Mouse (Mus musculus) hindbrain, embryonic 15.5 days (tissue): Measurements from ENCODE around the gene Ranbp3. TPM values are rescaled to one million over a fixed set of nuclear protein-coding genes. Genes with fewer than 3 reads are reported as not detected.

ENCODE experiments used
- ATAC-seq: fragments of 200-750 bp; cut with Nextera tagmentation; 2 replicates; pipeline ENCODE4 v1.8.0; 2017; ENCODE audit warnings: low read depth, moderate number of reproducible peaks, moderate TSS enrichment; ENCODE audit not compliant: low FRiP score
- H3K27ac ChIP-seq: fragments of 300-500 bp; sonication (generic); replicated peaks from 2 replicates; pipeline ENCODE4 v1.5.1; 2015; ENCODE audit warnings: mild to moderate bottlenecking, inconsistent platforms
- H3K27me3 ChIP-seq: fragments of 300-500 bp; sonication (generic); 2 replicates; pipeline ENCODE4 v1.6.1; 2015; ENCODE audit warnings: control low read depth, inconsistent platforms
- H3K36me3 ChIP-seq: fragments of 300-500 bp; sonication (generic); 2 replicates; pipeline ENCODE4 v1.6.1; 2015; ENCODE audit warnings: control low read depth, inconsistent platforms
- H3K4me1 ChIP-seq: fragments of 300-500 bp; sonication (generic); replicated peaks from 2 replicates; pipeline ENCODE4 v1.6.1; 2015; ENCODE audit warnings: control low read depth, inconsistent platforms
- H3K4me2 ChIP-seq: fragments of 300-500 bp; sonication (generic); 2 replicates; pipeline ENCODE4 v1.6.1; 2015; ENCODE audit warnings: moderate library complexity, mild to moderate bottlenecking, inconsistent platforms
- H3K4me3 ChIP-seq: fragments of 300-500 bp; sonication (generic); 2 replicates; pipeline ENCODE4 v1.5.1; 2015; ENCODE audit warnings: mild to moderate bottlenecking, inconsistent platforms
- H3K9ac ChIP-seq: fragments of 300-500 bp; sonication (generic); 2 replicates; pipeline ENCODE4 v1.6.1; 2015; ENCODE audit warnings: inconsistent platforms
- H3K9me3 ChIP-seq: fragments of 300-500 bp; sonication (generic); 2 replicates; pipeline ENCODE4 v1.6.1; 2016; ENCODE audit warnings: control low read depth, inconsistent platforms
- WGBS: fragments of 180-500 bp; shearing (Covaris S2); methylation state at CpG from one replicate; pipeline ENCODE4 v1.1.7; 2015; 5-methylcytosine and 5-hydroxymethylcytosine counted together
- polyA plus RNA-seq: library from polyadenylated mRNA; unstranded; fragments of >200 nt; fragmentation: Nextera tagmentation; extraction: Ambion mirVana; gene quantifications from 2 replicates; pipeline ENCODE4 v1.2.1, GENCODE M21; 2015

The Ranbp3 gene
- polyA plus RNA-seq, 1 experiment from 2014 or later, result 107 TPM

DNA sequence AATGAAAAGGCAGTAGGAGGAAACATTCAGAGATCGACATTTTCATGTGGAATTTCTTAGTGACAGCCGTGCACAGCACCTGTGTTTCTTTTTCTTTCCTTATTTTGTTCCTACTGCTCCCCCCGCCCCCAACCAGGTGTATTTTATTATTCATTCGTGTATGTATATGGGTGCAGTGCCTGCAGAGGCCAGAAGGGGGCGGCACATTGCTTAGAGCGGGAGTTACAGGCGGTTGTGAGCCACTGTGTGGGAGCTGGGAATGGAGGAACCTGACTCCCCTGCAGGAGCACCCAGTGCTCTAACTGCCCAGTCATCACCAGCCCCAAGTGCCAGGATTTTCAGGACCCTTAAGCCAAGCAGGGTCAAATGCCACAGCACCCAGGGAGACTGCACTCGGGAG lies 63.4 kb downstream of the Ranbp3 start:
- no peak for ATAC-seq
- H3K4me3 ChIP-seq, result no peak overlapping the region
- no peak overlapping the region for H3K9ac ChIP-seq
- no peaks in the 10 kb centered on the region for H3K36me3 ChIP-seq
- no peaks in the 10 kb centered on the region for H3K4me1 ChIP-seq
- no peaks in the 10 kb centered on the region for H3K27me3 ChIP-seq
- WGBS, result 40% methylated on average over 8 of the region's 8 CpGs
- no peaks in the 10 kb centered on the region for H3K9me3 ChIP-seq
- no peak overlapping the region for H3K4me2 ChIP-seq
- H3K27ac ChIP-seq, result no peak overlapping the region

- H3K4me2 ChIP-seq, result no peak overlapping the region
- no peaks in the 10 kb centered on the region for H3K36me3 ChIP-seq
- no peaks in the 10 kb centered on the region for H3K4me1 ChIP-seq
- no peak overlapping the region for H3K9ac ChIP-seq
- ATAC-seq, result no peak
- no peaks in the 10 kb centered on the region for H3K9me3 ChIP-seq
- no peak overlapping the region for H3K27ac ChIP-seq
- 81% methylated on average over 10 of the region's 10 CpGs for WGBS
- no peak overlapping the region for H3K4me3 ChIP-seq
- no peaks in the 10 kb centered on the region for H3K27me3 ChIP-seq
These were observed 65.1 kb downstream of the Ranbp3 start for GRCm38 (mm10) chr17:56738221-56738620.

DNA sequence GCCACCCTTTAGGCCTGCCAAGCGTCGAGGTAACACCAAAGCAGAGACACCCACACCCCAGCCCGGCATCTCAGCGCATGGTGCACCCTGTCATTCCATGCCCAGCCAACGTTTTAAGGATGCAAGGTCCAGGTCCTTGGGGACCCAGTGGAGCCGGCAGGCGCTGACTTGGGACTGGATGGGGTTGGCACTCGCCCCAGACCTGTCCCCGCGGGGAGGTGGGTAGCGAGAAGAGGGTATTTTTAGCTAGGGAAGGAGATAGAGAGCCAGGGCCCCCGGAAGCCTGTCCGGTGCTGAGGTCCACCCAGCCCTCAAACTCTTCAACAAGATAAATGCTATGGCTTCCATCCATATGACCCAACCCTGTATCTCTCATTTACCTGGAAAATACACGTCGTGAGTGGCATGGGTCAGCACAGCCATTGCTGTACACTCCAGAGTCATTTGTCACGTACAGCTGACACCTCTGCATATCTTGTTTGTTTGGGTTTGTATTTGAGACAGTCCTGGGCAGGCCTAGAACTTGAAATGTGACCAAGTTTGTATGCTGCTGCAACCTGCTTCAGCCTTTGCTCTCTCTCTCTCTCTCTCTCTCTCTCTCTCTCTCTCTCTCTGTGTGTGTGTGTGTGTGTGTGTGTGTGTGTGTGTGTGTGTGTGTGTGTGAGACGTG lies 67.2 kb downstream of the Ranbp3 start:
- H3K27ac ChIP-seq, result no peak overlapping the region
- H3K4me3 ChIP-seq, result no peak overlapping the region
- H3K9me3 ChIP-seq, result no peaks in the 10 kb centered on the region
- no peak overlapping the region for H3K9ac ChIP-seq
- no peaks in the 10 kb centered on the region for H3K27me3 ChIP-seq
- 83% methylated on average over 16 of the region's 17 CpGs for WGBS
- no peak for ATAC-seq
- H3K4me2 ChIP-seq, result no peak overlapping the region
- H3K36me3 ChIP-seq, result no peaks in the 10 kb centered on the region
- H3K4me1 ChIP-seq, result no peaks in the 10 kb centered on the region

DNA sequence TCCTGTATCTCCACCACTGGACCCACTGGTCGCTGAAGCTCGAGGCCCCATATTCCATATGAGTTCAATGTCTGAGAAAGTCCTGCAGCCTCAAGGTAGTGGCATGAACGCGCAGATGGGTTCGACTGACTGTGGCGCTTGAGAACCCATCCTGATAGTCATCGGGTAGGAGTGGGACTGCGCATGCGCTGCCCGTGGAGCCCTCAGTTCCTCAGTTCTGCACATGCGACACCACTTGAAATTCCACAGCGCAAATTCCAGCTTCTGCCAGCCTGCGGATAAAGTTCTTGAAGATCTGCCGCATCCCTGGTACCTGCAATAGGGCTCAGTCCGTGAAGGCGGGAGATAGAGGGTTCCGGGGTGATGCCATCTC lies 67.7 kb downstream of the Ranbp3 start:
- Histone ChIP-seq H3K9ac (no peak overlapping the region), H3K4me1 (no peaks in the 10 kb centered on the region), H3K4me2 (no peak overlapping the region), H3K27ac (no peak overlapping the region), H3K9me3 (no peaks in the 10 kb centered on the region), H3K4me3 (no peak overlapping the region), H3K27me3 (no peaks in the 10 kb centered on the region), H3K36me3 (no peaks in the 10 kb centered on the region)
- no peak for ATAC-seq
- WGBS, result 80% methylated on average over 17 of the region's 17 CpGs

DNA sequence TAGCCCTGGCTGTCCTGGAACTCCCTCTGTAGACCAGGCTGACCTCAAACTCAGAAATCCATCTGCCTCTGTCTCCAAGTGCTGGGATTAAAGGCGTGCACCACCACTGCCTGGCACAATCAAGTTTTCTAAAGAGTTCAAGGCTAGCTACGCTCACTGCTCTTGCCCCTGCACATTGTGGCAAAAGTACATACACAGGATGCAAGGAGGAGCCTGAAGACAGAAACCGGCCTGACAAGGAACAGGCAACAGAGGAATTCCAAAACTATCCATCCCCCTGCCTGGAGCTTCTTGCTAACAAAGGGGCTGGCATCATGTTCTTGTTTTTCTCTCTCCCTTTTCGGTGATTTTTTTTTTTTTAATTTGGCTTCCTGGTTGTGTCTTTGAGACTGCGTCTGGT lies 71.1 kb downstream of the Ranbp3 start:
- Histone ChIP-seq H3K4me2 (no peak overlapping the region), H3K4me1 (no peaks in the 10 kb centered on the region), H3K4me3 (no peak overlapping the region), H3K27me3 (no peaks in the 10 kb centered on the region), H3K36me3 (no peaks in the 10 kb centered on the region), H3K9me3 (no peaks in the 10 kb centered on the region), H3K27ac (no peak overlapping the region), H3K9ac (no peak overlapping the region)
- ATAC-seq, result no peak
- 69% methylated on average over 5 of the region's 5 CpGs for WGBS

GRCm38 (mm10) chr17:56751404-56752072 lies 78.4 kb downstream of the Ranbp3 start:
- peak; percentile 82 for ATAC-seq
- Histone ChIP-seq H3K9ac (no peak overlapping the region), H3K4me1 (0 out of 2 replicates have a peak, but pooled peaks cover 2% of the 10 kb centered on the region), H3K4me2 (peak overlapping the region; percentile 55), H3K36me3 (no peaks in the 10 kb centered on the region), H3K4me3 (peak overlapping the region; percentile 38), H3K9me3 (no peaks in the 10 kb centered on the region), H3K27ac (no peak overlapping the region), H3K27me3 (peaks cover 63% of the 10 kb centered on the region)
- whole genome bisulfite sequencing, result 20% methylated on average over 70 of the region's 71 CpGs

DNA sequence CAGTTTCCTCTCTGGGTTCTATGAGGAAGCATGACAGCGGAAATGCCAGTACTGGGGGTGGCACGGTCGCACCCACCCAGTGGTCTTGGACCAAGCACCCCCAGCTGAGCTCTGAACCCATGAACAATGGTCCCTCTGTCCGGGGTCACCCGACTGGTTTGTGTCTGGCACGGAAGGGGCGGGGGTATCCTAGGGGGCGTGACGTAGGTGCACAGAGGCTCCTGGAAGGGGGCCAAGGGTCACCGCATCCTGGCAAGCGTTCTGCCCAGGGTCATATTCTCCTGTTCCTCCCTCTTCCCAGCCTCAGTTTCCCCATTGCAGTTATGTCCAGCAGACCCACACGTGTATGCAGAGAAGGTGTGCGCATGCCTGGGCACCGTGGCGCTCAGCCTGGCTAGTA lies 80.4 kb downstream of the Ranbp3 start:
- Histone ChIP-seq H3K9ac (no peak overlapping the region), H3K27ac (no peak overlapping the region), H3K4me1 (peaks cover 14% of the 10 kb centered on the region), H3K36me3 (no peaks in the 10 kb centered on the region), H3K27me3 (peaks cover 82% of the 10 kb centered on the region), H3K9me3 (no peaks in the 10 kb centered on the region), H3K4me3 (no peak overlapping the region), H3K4me2 (no peak overlapping the region)
- ATAC-seq, result no peak
- 24% methylated on average over 15 of the region's 15 CpGs for WGBS

DNA sequence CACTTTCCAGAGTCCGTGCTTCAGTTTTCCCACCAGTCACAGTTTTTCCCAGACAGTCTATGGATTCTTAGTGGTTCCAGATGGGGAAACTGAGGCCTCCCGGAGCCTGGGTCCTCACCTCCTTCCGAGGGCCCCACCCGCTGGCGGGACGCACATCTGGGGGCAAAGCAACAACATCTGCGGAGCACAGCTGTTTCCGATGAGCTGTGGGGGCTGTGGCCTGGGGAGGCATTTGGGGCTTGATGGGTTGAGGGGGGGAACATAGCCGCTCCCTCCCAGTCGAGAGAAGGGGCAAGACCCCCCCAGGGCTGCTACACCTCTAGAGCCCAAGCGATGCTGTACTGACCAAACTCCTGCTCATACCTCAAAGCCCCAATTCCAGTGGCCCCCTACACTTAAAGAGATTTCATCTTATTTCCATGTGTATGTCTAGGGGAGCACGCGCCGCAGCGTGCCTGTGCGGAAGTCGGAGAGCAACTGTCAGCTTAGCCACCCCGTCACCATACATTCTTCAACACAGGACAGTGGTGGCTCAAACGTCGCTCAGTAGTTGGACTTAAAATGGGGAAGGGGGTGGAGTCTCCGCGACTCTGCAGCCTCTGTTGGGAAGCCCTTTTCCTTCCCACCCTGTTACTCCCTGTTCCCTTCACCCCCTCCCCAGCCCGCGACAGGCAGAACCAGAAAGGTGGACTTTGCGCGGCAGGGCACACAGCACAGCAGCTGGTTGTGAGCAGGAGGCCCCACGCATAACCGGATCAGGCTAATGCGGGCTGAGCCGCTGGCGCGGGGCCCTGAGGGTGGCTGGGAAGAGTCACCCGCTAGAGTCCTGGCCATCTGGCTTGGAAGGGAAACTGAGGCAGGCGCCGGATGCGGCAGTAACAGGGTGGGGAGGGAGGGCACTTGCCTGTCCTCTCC lies 81.4 kb downstream of the Ranbp3 start:
- peaks cover 14% of the 10 kb centered on the region for H3K4me1 ChIP-seq
- peaks cover 89% of the 10 kb centered on the region for H3K27me3 ChIP-seq
- 18% methylated on average over 36 of the region's 36 CpGs for WGBS
- no peak overlapping the region for H3K9ac ChIP-seq
- H3K4me2 ChIP-seq, result no peak overlapping the region
- H3K4me3 ChIP-seq, result no peak overlapping the region
- H3K36me3 ChIP-seq, result no peaks in the 10 kb centered on the region
- no peak for ATAC-seq
- H3K9me3 ChIP-seq, result no peaks in the 10 kb centered on the region
- H3K27ac ChIP-seq, result no peak overlapping the region

GRCm38 (mm10) chr17:56756703-56757399 lies 83.8 kb downstream of the Ranbp3 start:
- WGBS, result 2% methylated on average over 51 of the region's 51 CpGs
- ATAC-seq, result no peak
- Histone ChIP-seq H3K4me2 (peak overlapping the region; percentile 75), H3K27ac (no peak overlapping the region), H3K4me3 (peak overlapping the region; percentile 38), H3K4me1 (peaks cover 18% of the 10 kb centered on the region), H3K27me3 (peaks cover 76% of the 10 kb centered on the region), H3K9me3 (no peaks in the 10 kb centered on the region), H3K36me3 (no peaks in the 10 kb centered on the region), H3K9ac (peak overlapping the region; percentile 31; the same call in 1 of the 2 replicates)

DNA sequence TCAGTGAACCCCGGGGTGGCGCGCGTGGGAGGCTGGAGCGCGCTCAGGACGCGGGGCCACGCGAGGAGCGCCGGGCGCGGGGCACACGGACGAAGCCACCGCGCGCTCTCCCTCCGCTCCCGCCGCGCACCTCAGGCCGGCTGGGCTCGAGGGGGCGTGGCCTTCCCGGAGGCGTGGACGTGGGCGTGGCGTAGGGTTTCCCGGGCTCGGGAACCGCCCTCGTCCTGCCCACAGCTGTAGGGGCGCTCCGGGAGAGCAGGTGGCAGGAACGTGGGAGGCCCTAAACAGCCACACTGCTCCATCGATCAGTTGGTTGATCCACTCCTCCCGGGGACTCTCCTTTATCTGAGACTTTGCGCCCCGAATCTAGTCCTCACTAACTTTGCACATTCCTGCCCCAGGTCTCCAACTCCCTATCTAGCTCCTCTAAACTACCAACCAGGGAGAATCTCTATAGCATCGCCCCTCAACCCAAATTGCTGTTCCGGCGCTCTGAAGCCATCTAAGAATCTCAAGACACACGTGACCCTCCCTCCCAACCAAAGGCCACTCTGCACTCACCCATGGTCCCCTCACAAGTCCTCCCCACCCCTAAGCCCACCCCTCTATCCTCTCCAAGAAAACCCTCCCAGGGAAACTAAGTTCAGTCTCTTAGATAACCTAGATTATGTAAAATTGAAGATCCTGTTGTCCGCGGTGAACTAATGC lies 84.5 kb downstream of the Ranbp3 start, which contains the start of gene Nrtn:
Nrtn (minus strand) TSS at position 115 of the 708 bp plus-strand sequence.
- peak within 1 kb of the TSS; percentile 75 for H3K4me2 ChIP-seq
- H3K27me3 ChIP-seq, result peaks cover 69% of the 10 kb centered on the region
- WGBS, result under 1% methylated on average over 44 of the region's 48 CpGs
- H3K4me3 ChIP-seq, result peak within 1 kb of the TSS; percentile 38
- peak; percentile 13; the same call in 1 of the 2 replicates for ATAC-seq
- no peak within 1 kb of the TSS for H3K27ac ChIP-seq
- no peaks in the 10 kb centered on the region for H3K9me3 ChIP-seq
- peak within 1 kb of the TSS; percentile 31; the same call in 1 of the 2 replicates for H3K9ac ChIP-seq
- no peaks in the 10 kb centered on the region for H3K36me3 ChIP-seq
- peaks cover 23% of the 10 kb centered on the region for H3K4me1 ChIP-seq

DNA sequence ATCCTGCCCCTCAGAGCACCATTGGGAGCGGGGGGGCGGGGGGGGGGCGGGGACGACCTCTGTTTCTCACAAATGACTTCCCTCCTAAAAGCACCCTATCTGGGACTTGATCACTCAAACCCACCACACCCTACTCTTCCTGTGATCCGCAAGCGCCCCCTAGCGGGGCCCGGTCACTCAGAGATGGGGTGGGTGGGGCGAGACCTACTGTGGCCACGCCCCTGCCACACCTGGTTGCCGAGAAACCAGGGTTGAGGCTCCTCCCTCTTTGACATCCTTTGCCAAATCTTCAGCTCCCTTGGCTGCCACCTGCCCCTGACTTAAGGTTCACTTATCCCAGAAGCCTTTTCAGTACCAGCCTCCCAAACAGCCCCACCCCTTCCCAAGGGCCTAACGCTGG lies 85.0 kb downstream of the Ranbp3 start:
- H3K4me3 ChIP-seq, result no peak overlapping the region
- 5% methylated on average over 12 of the region's 12 CpGs for WGBS

More for the DNA sequence above, 85.0 kb downstream of the Ranbp3 start:
- peaks cover 64% of the 10 kb centered on the region for H3K27me3 ChIP-seq
- peak overlapping the region; percentile 75 for H3K4me2 ChIP-seq
- peaks cover 26% of the 10 kb centered on the region for H3K4me1 ChIP-seq
- no peak overlapping the region for H3K27ac ChIP-seq
- no peaks in the 10 kb centered on the region for H3K36me3 ChIP-seq
- H3K9me3 ChIP-seq, result no peaks in the 10 kb centered on the region
- no peak for ATAC-seq
- H3K9ac ChIP-seq, result no peak overlapping the region
